Mouse (Mus musculus) erythroblast, embryonic 14.5 days (primary cell): ENCODE data around the gene Blzf1.

ENCODE experiments used
- GATA1 ChIP-seq: IDR thresholded peaks from 2 replicates; pipeline ENCODE4 v1.6.1; 2012; ENCODE audit warnings: low read length, inconsistent platforms, mixed read lengths
- TAL1 ChIP-seq: IDR thresholded peaks from 3 replicates; pipeline ENCODE4 v1.6.1; 2012; ENCODE audit warnings: low read length, inconsistent platforms, mixed read lengths

GRCm38 (mm10) chr1:164247442-164247841 lies 59.8 kb downstream of the Blzf1 start:
- no peak for TF ChIP-seq TAL1
- no peak for TF ChIP-seq GATA1
